Mouse (Mus musculus) CH12.LX (cell line): ENCODE data around the gene Mrpl54. TPM values are rescaled to one million over a fixed set of nuclear protein-coding genes. Genes with fewer than 3 reads are reported as not detected.

Experiments
- DNase-seq: peaks from one replicate; pipeline ENCODE4 v3.0.0-alpha.2; 2013; ENCODE audit errors: extremely low read depth
- H3K27ac ChIP-seq: 2 replicates; pipeline ENCODE4 v1.5.1; 2012; ENCODE audit warnings: low read depth, mild to moderate bottlenecking, control low read depth, moderate library complexity; ENCODE audit not compliant: insufficient read depth
- H3K27me3 ChIP-seq: replicated peaks from 2 replicates; pipeline ENCODE3; 2012; ENCODE audit warnings: inconsistent platforms
- H3K36me3 ChIP-seq, 2 experiments: replicated peaks in 1 of 2; 2 replicates each; pipeline versions ENCODE3 to v1.6.1; 2012; ENCODE audit warnings: inconsistent platforms in 1 of 2, low read length in 1 of 2, mild to moderate bottlenecking in 1 of 2, mixed read lengths in 1 of 2, moderate library complexity in 1 of 2; ENCODE audit not compliant: control insufficient read depth in 1 of 2, insufficient read depth in 1 of 2
- H3K4me1 ChIP-seq, 2 experiments: 2 replicates each; pipeline ENCODE4 v1.6.1; 2012; ENCODE audit warnings: inconsistent platforms in 1 of 2, moderate library complexity in 1 of 2; ENCODE audit not compliant: insufficient read depth in 2 of 2, control insufficient read depth in 1 of 2
- H3K4me2 ChIP-seq: 2 replicates; pipeline ENCODE4 v1.6.1; 2012; ENCODE audit warnings: low read depth, mild to moderate bottlenecking, control low read depth; ENCODE audit not compliant: poor library complexity, insufficient read depth, severe bottlenecking
- H3K4me3 ChIP-seq, 3 experiments: fragments of 150-350 bp in 1 of 3; sonication (generic) in 1 of 3; replicated peaks in 1 of 3; 2 replicates each; pipeline versions ENCODE3 to v1.5.1; 2011 to 2012; ENCODE audit warnings: low read depth in 2 of 3, low read length in 2 of 3, mild to moderate bottlenecking in 2 of 3, moderate library complexity in 2 of 3, control low read depth in 1 of 3, improper control_type of control experiment in 1 of 3, inconsistent platforms in 1 of 3, mixed read lengths in 1 of 3; ENCODE audit not compliant: poor library complexity in 1 of 3
- H3K79me2 ChIP-seq: replicated peaks from 2 replicates; pipeline ENCODE4 v1.6.1; 2012; ENCODE audit warnings: mild to moderate bottlenecking, moderate library complexity; ENCODE audit not compliant: control insufficient read depth, poor library complexity, insufficient read depth, severe bottlenecking; ENCODE audit errors: extremely low read depth
- H3K9ac ChIP-seq: 2 replicates; pipeline ENCODE4 v1.6.1; 2012; ENCODE audit warnings: low read depth, mild to moderate bottlenecking, control low read depth, moderate library complexity; ENCODE audit not compliant: insufficient read depth
- H3K9me3 ChIP-seq: replicated peaks from 2 replicates; pipeline ENCODE3; 2012; ENCODE audit warnings: low read length, inconsistent platforms, mixed read lengths
- ELF1 ChIP-seq: IDR thresholded peaks from 2 replicates; pipeline ENCODE4 v1.6.1; 2014; ENCODE audit warnings: low read depth, mild to moderate bottlenecking, inconsistent platforms, low read length, improper control_type of control experiment
- EP300 ChIP-seq: IDR thresholded peaks from 2 replicates; pipeline ENCODE4 v1.6.1; 2011; ENCODE audit warnings: low read length, improper control_type of control experiment
- MAX ChIP-seq: IDR thresholded peaks from 2 replicates; pipeline ENCODE4 v1.6.1; 2011; ENCODE audit warnings: low read length, improper control_type of control experiment
- MAZ ChIP-seq: IDR thresholded peaks from 2 replicates; pipeline ENCODE4 v1.6.1; 2012; ENCODE audit warnings: low read depth, mild to moderate bottlenecking, inconsistent platforms, low read length, improper control_type of control experiment, moderate library complexity
- MEF2A ChIP-seq: IDR thresholded peaks from 2 replicates; pipeline ENCODE4 v1.6.1; 2014; ENCODE audit warnings: low read depth, mild to moderate bottlenecking, inconsistent platforms, low read length, improper control_type of control experiment, borderline replicate concordance
- MYC ChIP-seq: IDR thresholded peaks from 2 replicates; pipeline ENCODE4 v1.6.1; 2011; ENCODE audit warnings: low read depth, mild to moderate bottlenecking, improper control_type of control experiment, low read length
- NRF1 ChIP-seq: IDR thresholded peaks from 2 replicates; pipeline ENCODE4 v1.6.1; 2014; ENCODE audit warnings: low read depth, mild to moderate bottlenecking, inconsistent platforms, low read length, improper control_type of control experiment, moderate library complexity
- POLR2A ChIP-seq: IDR thresholded peaks from 2 replicates; pipeline ENCODE4 v1.6.1; 2011; ENCODE audit warnings: low read depth, mild to moderate bottlenecking, improper control_type of control experiment, low read length
- POLR2AphosphoS2 ChIP-seq: IDR thresholded peaks from 2 replicates; pipeline ENCODE4 v1.6.1; 2011; ENCODE audit warnings: low read depth, low read length, improper control_type of control experiment
- TCF12 ChIP-seq: IDR thresholded peaks from 2 replicates; pipeline ENCODE4 v1.6.1; 2014; ENCODE audit warnings: low read depth, mild to moderate bottlenecking, inconsistent platforms, low read length, improper control_type of control experiment
- USF1 ChIP-seq: IDR thresholded peaks from 2 replicates; pipeline ENCODE4 v1.6.1; 2014; ENCODE audit warnings: low read depth, mild to moderate bottlenecking, inconsistent platforms, low read length, improper control_type of control experiment
- ZC3H11A ChIP-seq: IDR thresholded peaks from 2 replicates; pipeline ENCODE4 v1.6.1; 2012; ENCODE audit warnings: low read depth, mild to moderate bottlenecking, inconsistent platforms, low read length, improper control_type of control experiment
- ZMIZ1 ChIP-seq: IDR thresholded peaks from 2 replicates; pipeline ENCODE4 v1.6.1; 2012; ENCODE audit warnings: low read depth, mild to moderate bottlenecking, inconsistent platforms, low read length, improper control_type of control experiment
- ZNF384 ChIP-seq: IDR thresholded peaks from 2 replicates; pipeline ENCODE4 v1.6.1; 2012; ENCODE audit warnings: low read depth, low read length, improper control_type of control experiment, inconsistent platforms
- dilution Hi-C: fragments of 300-500 bp; cut with MboI; formaldehyde crosslinking; loops from 2 replicates; pipeline ENCODE4 v1.14.3; 2020; ENCODE audit warnings: low sequenced_read_pairs; ENCODE audit not compliant: extremely low pct_unique_long_range_greater_than_20kb, extremely low pct_ligation_motif_present
- in situ Hi-C: fragments of 300-500 bp; cut with MboI; formaldehyde crosslinking; loops from 3 replicates; pipeline ENCODE4 v1.14.3; 2019; ENCODE audit warnings: low sequenced_read_pairs, low pct_ligation_motif_present, low pct_unique_long_range_greater_than_20kb, mixed read lengths
- polyA plus RNA-seq: library from polyadenylated mRNA; unstranded; fragments of >175 nt; gene quantifications from 2 replicates; pipeline ENCODE4 v1.2.1, GENCODE M21; 2012; ENCODE audit warnings: low read depth; ENCODE audit not compliant: insufficient read length
- total RNA-seq, 2 experiments: library from RNA; depleted of rRNA; stranded (reverse); fragments of 300-350 nt in 1 of 2; fragments of >200 nt in 1 of 2; gene quantifications; 2 replicates each; pipeline ENCODE4 v1.2.3; 2012 to 2014

Mrpl54 gene
- total and polyA plus RNA-seq, 3 experiments = 104 to 167 (median 128) TPM

GRCm38 (mm10) chr10:81292554-81293333, 26.0 kb upstream of the Mrpl54 start, which contains the start of gene Pip5k1c (continued):
- TF ChIP-seq POLR2A = peak; percentile 77
- peak; percentile 79 for TF ChIP-seq ELF1
- TF ChIP-seq EP300 = no peak
- TF ChIP-seq MAZ = peak; percentile 90
- TF ChIP-seq USF1 = peak; percentile 64
- no peak for TF ChIP-seq NRF1
- TF ChIP-seq TCF12 = peak; percentile 73

- dilution Hi-C loops = no loop called here
- H3K9me3 ChIP-seq = no peaks in the 10 kb centered on the region
- no peak for DNase-seq
- no peak within 1 kb of the TSS for H3K9ac ChIP-seq
- no peak within 1 kb of the TSS for H3K4me3 ChIP-seq
- H3K27ac ChIP-seq = no peak within 1 kb of the TSS
- H3K36me3 ChIP-seq = peaks cover 0 to 21% of the 10 kb centered on the region in 2 experiments
- H3K79me2 ChIP-seq = peaks cover 33% of the 10 kb centered on the region
- in situ Hi-C loops = loop anchor here (5.0 kb wide), 1 partner anchor 51 kb away; the partner anchor contains the start of gene Gipc3
- 0 out of 2 replicates have a peak, but pooled peaks have one; percentile 27 for TF ChIP-seq ZNF384
- TF ChIP-seq ZMIZ1 = no peak
- H3K4me1 ChIP-seq = peaks cover 18 to 63% of the 10 kb centered on the region in 2 experiments
- no peaks in the 10 kb centered on the region for H3K27me3 ChIP-seq
- no peak within 1 kb of the TSS for H3K4me2 ChIP-seq
These were observed 24.9 kb upstream of the Mrpl54 start, which contains the start of gene Tjp3 for GRCm38 (mm10) chr10:81291511-81292104. Gene Tjp3 (minus strand): TSS chr10:81291581.

GRCm38 (mm10) chr10:81290698-81291460, 24.1 kb upstream of the Mrpl54 start:
- Histone ChIP-seq H3K9ac (no peak overlapping the region), H3K36me3 (peaks cover 0 to 15% of the 10 kb centered on the region in 2 experiments), H3K4me1 (peaks cover 12 to 63% of the 10 kb centered on the region in 2 experiments), H3K27ac (no peak overlapping the region), H3K79me2 (peaks cover 26% of the 10 kb centered on the region), H3K9me3 (no peaks in the 10 kb centered on the region), H3K4me2 (no peak overlapping the region), H3K4me3 (no peak overlapping the region), H3K27me3 (no peaks in the 10 kb centered on the region)
- TF ChIP-seq MEF2A (no peak), MYC (no peak), MAX (no peak), ZC3H11A (no peak), POLR2AphosphoS2 (no peak)
- dilution Hi-C loops = no loop called here
- DNase-seq = no peak
- in situ Hi-C loops = loop anchor here (5.0 kb wide), 1 partner anchor 51 kb away; the partner anchor contains the start of gene Gipc3
